Mouse (Mus musculus): ENCODE data around the gene Pkmyt1.

- TF ChIP-seq CTCF (IDR thresholded peaks at IDR 0.05; ENCODE audit: low read depth, low read length), result no peak
- TF ChIP-seq POLR2A (IDR thresholded peaks at IDR 0.05; ENCODE audit: borderline replicate concordance, low read depth, low read length), result no peak
Measured at GRCm38 (mm10) chr17:23683226-23683625, 42.9 kb upstream of the Pkmyt1 start.
